Mouse (Mus musculus): ENCODE data around the gene Ap1m2. TPM values are rescaled to one million over a fixed set of nuclear protein-coding genes. Genes with fewer than 3 reads are reported as not detected.

The Ap1m2 gene
- total and polyA plus RNA-seq, 3 experiments = 0.73 to 1.0 TPM; not detected in 1

DNA sequence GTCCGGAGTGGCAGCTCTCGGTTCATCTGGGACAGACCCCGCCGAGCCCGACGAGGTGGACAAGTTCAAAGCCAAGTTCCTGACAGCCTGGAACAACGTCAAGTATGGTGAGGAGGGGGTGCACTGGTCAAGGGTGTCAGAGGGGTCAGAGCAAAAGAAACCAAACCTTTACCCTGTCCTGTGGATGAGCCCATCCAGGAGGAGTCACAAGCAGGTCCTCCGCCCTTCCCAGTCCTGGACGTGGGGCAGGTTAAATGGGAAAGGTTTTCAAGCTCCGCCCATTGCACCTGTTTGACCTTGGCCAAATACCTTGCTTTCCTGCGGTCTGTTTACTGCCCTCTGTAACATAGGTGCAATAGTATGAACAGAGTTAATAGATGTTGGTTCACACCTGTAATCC lies 46.5 kb downstream of the Ap1m2 start:
- TF ChIP-seq MAFK (IDR thresholded peaks at IDR 0.05; ENCODE audit: borderline replicate concordance, low read depth, low read length) = no peak
- TF ChIP-seq CHD1 (IDR thresholded peaks at IDR 0.05; ENCODE audit: low read depth, low read length) = no peak
- no peak for TF ChIP-seq MXI1 (IDR thresholded peaks at IDR 0.05; ENCODE audit: low read depth, low read length)
- TF ChIP-seq ELF1 (IDR thresholded peaks at IDR 0.05; ENCODE audit: low read depth, low read length) = no peak
- no peak for TF ChIP-seq RCOR1 (IDR thresholded peaks at IDR 0.05; ENCODE audit: low read depth, low read length)
- no peak for TF ChIP-seq ETS1 (IDR thresholded peaks at IDR 0.05; ENCODE audit: low read depth, low read length)
- TF ChIP-seq SIN3A (IDR thresholded peaks at IDR 0.05; ENCODE audit: low read length) = no peak
- Histone ChIP-seq H3K27ac (ENCODE audit: control insufficient read depth, low read depth, low read length) (peak overlapping the region; percentile 58), H3K4me3 (ENCODE audit: control insufficient read depth in 1 of 2, insufficient read depth in 1 of 2, low read depth in 2 of 2, low read length in 2 of 2) (peak overlapping the region; percentile 67 to 78), H3K4me1 (ENCODE audit: control insufficient read depth in 1 of 2, insufficient read depth in 2 of 2, low read length in 2 of 2) (peaks cover 22 to 41% of the 10 kb centered on the region in 2 experiments), H3K9ac (ENCODE audit: control insufficient read depth, low read depth, low read length, poor library complexity, severe bottlenecking) (peak overlapping the region; percentile 75), H3K27me3 (ENCODE audit: control insufficient read depth in 1 of 2, insufficient read depth in 2 of 2, low read length in 2 of 2) (no peaks in the 10 kb centered on the region), H3K36me3 (ENCODE audit: control insufficient read depth in 1 of 2, insufficient read depth in 2 of 2, low read length in 2 of 2) (peaks cover 20 to 35% of the 10 kb centered on the region in 2 experiments), H3K9me3 (replicated peaks; ENCODE audit: insufficient read depth, low read length) (no peaks in the 10 kb centered on the region), H3K79me2 (ENCODE audit: control insufficient read depth, insufficient read depth, low read length, poor library complexity) (peaks cover 22% of the 10 kb centered on the region)
- DNase-seq (ENCODE audit: low read depth, low spot score) = no peak

DNA sequence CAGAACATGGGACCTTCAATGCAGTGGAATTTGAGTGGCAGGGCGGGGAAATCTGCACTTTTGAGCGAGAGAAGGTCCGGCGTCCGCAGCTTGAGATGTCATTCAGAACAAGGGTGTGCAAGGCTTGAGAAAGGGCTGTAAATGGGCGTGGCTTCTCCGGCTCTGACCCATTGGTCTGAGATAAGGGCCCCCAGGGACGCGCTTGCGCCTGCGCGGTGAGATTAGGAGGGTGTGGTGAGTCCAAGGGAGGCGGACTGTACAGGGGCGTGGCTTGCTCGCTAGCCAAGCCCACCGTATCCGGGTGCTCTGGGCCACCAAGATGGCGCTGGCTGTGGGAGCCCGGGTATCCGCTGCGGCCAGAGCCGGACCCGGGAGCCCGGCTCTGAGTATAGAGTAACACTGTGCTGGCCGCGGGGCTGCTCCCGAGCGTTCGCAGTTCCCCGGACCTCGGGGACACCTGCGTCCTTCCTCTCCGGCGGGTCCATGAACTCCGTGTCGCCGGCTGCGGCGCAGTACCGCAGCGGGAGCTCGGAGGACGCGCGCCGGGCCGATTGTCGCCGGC lies 47.1 kb downstream of the Ap1m2 start, which contains the start of gene Atg4d:
TSS of gene Atg4d (plus strand) at position 294 of the 562 bp plus-strand sequence.
- DNase-seq (ENCODE audit: low read depth, low spot score) = peak; percentile 100
- H3K79me2 ChIP-seq (ENCODE audit: control insufficient read depth, insufficient read depth, low read length, poor library complexity) = peaks cover 22% of the 10 kb centered on the region
- peak within 1 kb of the TSS; percentile 84 for H3K27ac ChIP-seq (ENCODE audit: control insufficient read depth, low read depth, low read length)
- peaks cover 22 to 46% of the 10 kb centered on the region in 2 experiments for H3K4me1 ChIP-seq (ENCODE audit: control insufficient read depth in 1 of 2, insufficient read depth in 2 of 2, low read length in 2 of 2)
- H3K4me3 ChIP-seq (ENCODE audit: control insufficient read depth in 1 of 2, insufficient read depth in 1 of 2, low read depth in 2 of 2, low read length in 2 of 2) = peak within 1 kb of the TSS; percentile 67 to 78
- no peaks in the 10 kb centered on the region for H3K9me3 ChIP-seq (replicated peaks; ENCODE audit: insufficient read depth, low read length)
- TF ChIP-seq GATA1 (IDR thresholded peaks at IDR 0.05; ENCODE audit: low read depth, low read length) = peak; percentile 98
- TF ChIP-seq ELF1 (IDR thresholded peaks at IDR 0.05; ENCODE audit: low read depth, low read length) = no peak
- TF ChIP-seq TAL1 (IDR thresholded peaks at IDR 0.05; ENCODE audit: low read length) = peak; percentile 31; the same call in 1 of the 2 replicates
- TF ChIP-seq POLR2A (IDR thresholded peaks at IDR 0.05; ENCODE audit: control insufficient read depth in 1 of 2, insufficient read depth in 1 of 2, low read depth in 1 of 2, low read length in 2 of 2, poor library complexity in 1 of 2) = peak in 1 of 2 experiments; percentile 100; a peak in 2 of 4 replicates
- TF ChIP-seq UBTF (IDR thresholded peaks at IDR 0.05; ENCODE audit: borderline replicate concordance, insufficient read depth, low read depth, low read length) = 0 out of 2 replicates have a peak, but pooled peaks have one; percentile 66
- peak; percentile 97 for TF ChIP-seq TBP (IDR thresholded peaks at IDR 0.05; ENCODE audit: low read depth, low read length)
- peaks cover 20 to 36% of the 10 kb centered on the region in 2 experiments for H3K36me3 ChIP-seq (ENCODE audit: control insufficient read depth in 1 of 2, insufficient read depth in 2 of 2, low read length in 2 of 2)
- H3K27me3 ChIP-seq (ENCODE audit: control insufficient read depth in 1 of 2, insufficient read depth in 2 of 2, low read length in 2 of 2) = no peaks in the 10 kb centered on the region
- peak within 1 kb of the TSS; percentile 75 for H3K9ac ChIP-seq (ENCODE audit: control insufficient read depth, low read depth, low read length, poor library complexity, severe bottlenecking)

DNA sequence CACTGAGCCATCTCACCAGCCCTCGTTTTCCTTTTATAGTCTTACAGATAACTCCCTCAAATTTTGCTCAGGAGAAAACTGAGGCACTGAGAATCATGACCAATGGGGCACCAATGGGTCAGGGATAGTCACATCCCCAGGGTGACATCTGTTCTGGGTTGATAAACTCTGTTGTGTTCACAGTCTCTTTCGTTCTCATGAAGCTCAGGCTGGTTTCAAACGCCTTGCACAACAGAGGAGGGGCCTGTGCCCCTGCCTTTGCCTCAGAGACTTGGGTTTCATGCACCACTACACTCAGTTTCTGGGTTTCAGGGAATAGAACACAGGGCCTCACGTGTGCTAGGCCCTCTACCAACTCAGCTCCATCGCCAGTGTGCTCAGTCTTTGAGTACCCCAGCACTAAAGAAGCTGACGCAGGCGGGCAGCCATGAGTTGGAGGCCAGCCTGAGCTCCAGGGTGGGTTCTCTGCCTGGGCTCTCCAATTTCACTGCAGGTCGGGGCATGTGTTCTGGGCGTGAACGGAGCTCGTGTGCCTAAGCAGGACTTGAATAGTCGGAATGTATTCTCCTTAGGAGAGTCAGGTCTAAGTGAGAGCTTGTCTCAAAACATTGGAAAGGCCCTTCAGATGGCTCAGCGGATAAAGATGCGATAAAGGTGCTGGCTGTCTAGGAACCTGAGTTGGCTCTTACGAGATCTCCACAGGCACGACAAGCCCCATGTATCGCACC lies 47.7 kb downstream of the Ap1m2 start:
- H3K9me3 ChIP-seq (replicated peaks; ENCODE audit: insufficient read depth, low read length) = no peaks in the 10 kb centered on the region
- H3K27me3 ChIP-seq (ENCODE audit: control insufficient read depth in 1 of 2, insufficient read depth in 2 of 2, low read length in 2 of 2) = no peaks in the 10 kb centered on the region

More for the DNA sequence above, 47.7 kb downstream of the Ap1m2 start:
- Histone ChIP-seq H3K9ac (ENCODE audit: control insufficient read depth, low read depth, low read length, poor library complexity, severe bottlenecking) (peak overlapping the region; percentile 65), H3K27ac (ENCODE audit: control insufficient read depth, low read depth, low read length) (peak overlapping the region; percentile 84), H3K36me3 (ENCODE audit: control insufficient read depth in 1 of 2, insufficient read depth in 2 of 2, low read length in 2 of 2) (peaks cover 16 to 41% of the 10 kb centered on the region in 2 experiments), H3K79me2 (ENCODE audit: control insufficient read depth, insufficient read depth, low read length, poor library complexity) (peaks cover 22% of the 10 kb centered on the region), H3K4me1 (ENCODE audit: control insufficient read depth in 1 of 2, insufficient read depth in 2 of 2, low read length in 2 of 2) (peaks cover 27 to 52% of the 10 kb centered on the region in 2 experiments), H3K4me3 (ENCODE audit: control insufficient read depth in 1 of 2, insufficient read depth in 1 of 2, low read depth in 2 of 2, low read length in 2 of 2) (peak overlapping the region; percentile 55 to 56)
- peak; percentile 96 for TF ChIP-seq TAL1 (IDR thresholded peaks at IDR 0.05; ENCODE audit: low read length)
- peak; percentile 78 for TF ChIP-seq GATA1 (IDR thresholded peaks at IDR 0.05; ENCODE audit: low read depth, low read length)
- TF ChIP-seq UBTF (IDR thresholded peaks at IDR 0.05; ENCODE audit: borderline replicate concordance, insufficient read depth, low read depth, low read length) = 0 out of 2 replicates have a peak, but pooled peaks have one; percentile 33
- no peak for TF ChIP-seq JUND (IDR thresholded peaks at IDR 0.05; ENCODE audit: low read depth, low read length)
- TF ChIP-seq NRF1 (IDR thresholded peaks at IDR 0.05; ENCODE audit: insufficient read depth, low read depth, low read length, poor library complexity, severe bottlenecking) = no peak
- TF ChIP-seq TBP (IDR thresholded peaks at IDR 0.05; ENCODE audit: low read depth, low read length) = peak; percentile 99
- peak; percentile 98 for DNase-seq (ENCODE audit: low read depth, low spot score)
